Mouse (Mus musculus): Measurements from ENCODE around the gene Gpr135. TPM values are rescaled to one million over a fixed set of nuclear protein-coding genes. Genes with fewer than 3 reads are reported as not detected.
"Not testable (repeated sequence)": the region's sequence is repeated elsewhere in the genome, so short reads cannot be mapped to it uniquely, and the experiment has no call there.

The Gpr135 gene
- total RNA-seq, 2 experiments from 2014 or later: 11.1 to 12.8 TPM

DNA sequence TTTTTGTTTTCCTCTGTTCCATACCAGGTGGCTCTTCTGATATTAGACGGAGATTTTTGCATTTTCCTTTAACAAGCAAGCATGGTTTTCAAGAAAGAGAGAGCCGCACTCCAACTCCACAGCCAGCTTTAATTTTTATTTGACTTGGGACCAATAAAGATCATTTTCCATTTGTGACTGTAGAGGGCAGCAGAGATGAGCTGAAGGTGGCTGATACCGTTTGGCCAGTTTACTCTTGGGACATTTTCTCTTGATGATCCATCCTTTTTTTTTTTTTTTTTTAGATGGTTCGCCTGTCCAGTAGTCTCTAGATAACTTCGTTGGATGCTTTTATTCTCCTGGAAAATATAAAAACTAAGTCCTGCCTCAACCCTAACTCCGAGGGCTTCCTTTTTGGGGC, 17.6 kb downstream of the Gpr135 start:
- peak in 1 of 2 experiments; percentile 49 for DNase-seq (ENCODE audit: low spot score in 2 of 2)

- DNase-seq (ENCODE audit: low spot score in 2 of 2): no peak
Measured at GRCm38 (mm10) chr12:72052571-72052970, 18.4 kb downstream of the Gpr135 start.

GRCm38 (mm10) chr12:72050821-72051220, 20.1 kb downstream of the Gpr135 start:
- no peak for DNase-seq (ENCODE audit: low spot score in 2 of 2)

GRCm38 (mm10) chr12:72050156-72050555, 20.8 kb downstream of the Gpr135 start:
- DNase-seq (ENCODE audit: low spot score in 2 of 2): not testable (repeated sequence)

GRCm38 (mm10) chr12:72047513-72047912, 23.4 kb downstream of the Gpr135 start:
- DNase-seq (ENCODE audit: low spot score in 2 of 2): no peak

DNA sequence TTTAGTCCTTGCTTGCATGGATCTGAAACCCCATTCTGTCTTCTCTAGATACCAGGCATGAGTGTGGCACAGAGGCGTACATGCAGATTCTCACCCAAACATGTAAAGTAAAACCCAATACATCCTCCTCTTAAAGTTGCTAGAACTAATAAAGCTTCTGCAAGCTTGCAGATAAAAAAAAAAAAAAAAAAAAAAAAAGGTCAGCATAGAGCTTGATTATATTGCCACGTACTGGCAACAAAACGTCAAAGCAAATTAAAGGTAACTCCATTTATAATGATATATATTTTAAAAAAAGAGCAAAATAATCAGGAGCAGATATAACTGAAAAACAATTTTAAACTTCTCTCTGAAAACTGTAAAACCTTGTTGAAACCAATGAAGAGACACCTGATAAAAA, 29.7 kb downstream of the Gpr135 start:
- DNase-seq (ENCODE audit: low spot score in 2 of 2): no peak

- no peak for DNase-seq (ENCODE audit: low spot score in 2 of 2)
Measured at GRCm38 (mm10) chr12:72039501-72039900, 31.4 kb downstream of the Gpr135 start.

DNA sequence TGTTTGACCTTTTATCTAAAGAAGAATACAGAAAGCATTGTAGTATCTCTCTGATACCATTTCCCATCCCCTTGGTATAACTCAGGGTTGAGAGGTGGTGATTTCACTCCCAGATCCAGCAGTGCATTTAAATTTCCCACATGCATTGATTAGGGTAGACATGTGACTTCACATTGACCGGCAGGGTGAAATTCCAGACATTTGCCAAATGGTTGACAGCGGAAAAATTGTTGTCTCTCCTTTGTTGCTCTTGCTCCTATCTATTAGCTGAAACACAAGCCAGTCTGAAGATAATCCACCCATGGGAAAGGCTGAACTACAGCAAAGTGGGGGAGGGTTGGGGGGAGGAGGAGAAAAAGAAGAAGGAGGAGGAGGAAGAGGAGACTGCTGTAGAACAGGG, 32.1 kb downstream of the Gpr135 start:
- no peak for DNase-seq (ENCODE audit: low spot score in 2 of 2)

GRCm38 (mm10) chr12:72037049-72037448, 33.9 kb downstream of the Gpr135 start:
- no peak for DNase-seq (ENCODE audit: low spot score in 2 of 2)

DNA sequence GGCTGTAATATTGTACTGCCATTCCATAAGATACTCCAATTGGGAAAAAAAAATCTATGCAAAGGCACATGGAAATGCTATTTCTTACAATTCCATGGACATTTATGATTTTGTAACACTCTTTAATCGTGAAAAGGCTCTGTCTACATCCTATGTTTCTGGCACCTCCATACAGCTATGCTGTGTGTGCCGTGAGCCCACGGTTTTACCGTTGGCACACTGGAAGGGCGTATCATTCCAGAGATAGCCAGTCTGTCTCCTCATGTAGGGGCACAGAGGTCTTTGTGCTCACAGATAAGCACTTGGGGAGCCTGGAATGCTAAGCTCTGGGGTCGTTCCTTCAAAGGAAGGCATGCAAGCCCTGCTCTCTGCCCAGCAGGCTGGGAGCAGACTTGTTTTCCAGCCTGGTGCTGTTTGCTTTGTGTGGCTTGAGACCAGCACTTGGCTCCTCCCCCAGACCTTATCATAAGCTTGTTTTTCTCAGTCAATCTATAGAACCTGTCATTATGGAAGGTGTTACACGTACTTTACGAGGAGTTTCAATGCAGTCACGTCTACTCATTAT, 34.7 kb downstream of the Gpr135 start:
- no peak for DNase-seq (ENCODE audit: low spot score in 2 of 2)

GRCm38 (mm10) chr12:72031794-72032193, 39.1 kb downstream of the Gpr135 start:
- DNase-seq (ENCODE audit: low spot score in 2 of 2): no peak

GRCm38 (mm10) chr12:72031171-72031570, 39.8 kb downstream of the Gpr135 start:
- no peak for DNase-seq (ENCODE audit: low spot score in 2 of 2)

GRCm38 (mm10) chr12:72025275-72025795, 45.6 kb downstream of the Gpr135 start:
- DNase-seq (ENCODE audit: low spot score in 2 of 2): no peak

GRCm38 (mm10) chr12:72023572-72023971, 47.4 kb downstream of the Gpr135 start:
- DNase-seq (ENCODE audit: low spot score in 2 of 2): no peak

GRCm38 (mm10) chr12:72022790-72023189, 48.1 kb downstream of the Gpr135 start:
- DNase-seq (ENCODE audit: low spot score in 2 of 2): no peak

DNA sequence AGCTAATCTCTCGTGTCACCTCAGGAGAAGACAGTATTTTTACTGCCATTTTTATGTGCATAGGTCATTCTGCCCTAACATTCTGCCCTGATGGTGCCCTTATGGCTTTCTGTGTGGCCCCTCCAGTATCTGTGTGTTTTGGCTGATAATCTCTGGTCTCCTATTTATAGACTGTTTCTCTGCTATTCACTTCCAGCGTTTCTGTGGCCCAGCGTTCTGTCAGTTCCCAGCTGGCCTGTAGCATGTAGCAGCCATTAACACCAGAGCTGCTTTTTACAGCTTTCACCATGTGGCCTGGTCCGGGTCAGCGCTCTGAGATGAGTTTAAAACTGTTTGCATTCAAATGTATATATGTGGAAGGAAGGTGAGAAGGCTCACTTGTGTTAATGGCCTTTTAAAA, 49.4 kb downstream of the Gpr135 start:
- DNase-seq (ENCODE audit: low spot score in 2 of 2): no peak

DNA sequence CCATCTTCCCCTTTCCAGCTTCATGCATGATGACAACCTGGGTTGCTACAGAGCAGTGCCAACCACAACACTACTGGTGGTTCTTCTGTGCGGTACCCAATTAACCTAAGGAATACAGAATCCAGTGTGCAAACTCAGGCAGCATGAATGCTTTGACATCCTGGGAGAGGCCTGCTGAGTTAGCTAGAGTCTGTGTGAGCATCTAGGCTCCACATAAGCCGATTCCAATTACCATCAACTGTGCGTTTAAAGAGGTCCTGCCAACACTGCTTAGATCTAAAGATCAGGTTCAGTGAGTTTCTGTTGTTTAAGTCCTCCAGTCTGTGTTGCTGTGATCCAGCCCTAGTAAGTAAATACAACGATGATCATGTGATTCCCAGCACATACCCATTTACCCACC, 50.6 kb downstream of the Gpr135 start:
- DNase-seq (ENCODE audit: low spot score in 2 of 2): no peak

Other genes with a start within 250 kb of the Gpr135 start
- gene Daam1, start 240.0 kb downstream of the Gpr135 start, total RNA-seq (2021): 10 to 100 TPM; 58.1 to 63.0 TPM
- gene L3hypdh, start 14.3 kb upstream of the Gpr135 start, total RNA-seq (2021): 1 to 10 TPM; 2.8 to 3.7 TPM
- gene Jkamp, start 14.5 kb upstream of the Gpr135 start, total RNA-seq (2021): 10 to 100 TPM; 49.1 to 50.2 TPM
- not detected for gene Ccdc175, start 113.9 kb upstream of the Gpr135 start, total RNA-seq (2021)